Mouse (Mus musculus): ENCODE measurements around the gene Specc1l. TPM values are rescaled to one million over a fixed set of nuclear protein-coding genes. Genes with fewer than 3 reads are reported as not detected.

The Specc1l gene
- polyA plus RNA-seq, 1 experiment from 2014 or later = 6.7 TPM

DNA sequence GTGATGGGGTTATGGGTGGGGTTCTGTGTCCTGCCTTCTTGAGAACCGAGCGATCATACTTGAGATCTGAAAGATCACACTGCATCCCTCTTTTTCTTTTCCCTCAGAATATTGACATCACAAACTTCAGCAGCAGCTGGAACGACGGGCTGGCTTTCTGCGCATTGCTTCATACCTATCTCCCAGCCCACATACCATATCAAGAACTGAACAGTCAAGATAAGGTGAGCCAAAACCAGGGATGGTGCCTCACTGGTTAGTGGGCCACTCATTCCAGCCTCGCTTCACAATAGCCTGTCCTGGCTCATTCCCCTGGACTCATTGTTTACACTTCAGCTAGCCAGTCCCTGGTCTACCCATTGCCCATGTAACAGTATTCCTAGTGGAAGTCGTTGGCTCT, 95.3 kb downstream of the Specc1l start:
- ATAC-seq (ENCODE audit: low read depth) = no peak
- WGBS (ENCODE audit: insufficient replicate concordance) = 31% methylated on average over 7 of the region's 7 CpGs
- Histone ChIP-seq H3K4me2 (ENCODE audit: low read depth, low read length) (no peak overlapping the region), H3K4me1 (ENCODE audit: control insufficient read depth, low read depth, low read length) (peaks cover 8% of the 10 kb centered on the region), H3K27ac (ENCODE audit: low read length) (no peak overlapping the region), H3K9me3 (replicated peaks; ENCODE audit: control insufficient read depth, low read length) (no peaks in the 10 kb centered on the region), H3K27me3 (ENCODE audit: control insufficient read depth, insufficient read depth, low read depth, low read length) (no peaks in the 10 kb centered on the region), H3K4me3 (ENCODE audit: low read depth, low read length) (no peak overlapping the region), H3K9ac (ENCODE audit: low read depth, low read length) (no peak overlapping the region), H3K36me3 (ENCODE audit: control insufficient read depth, insufficient read depth) (peaks cover 11% of the 10 kb centered on the region)

DNA sequence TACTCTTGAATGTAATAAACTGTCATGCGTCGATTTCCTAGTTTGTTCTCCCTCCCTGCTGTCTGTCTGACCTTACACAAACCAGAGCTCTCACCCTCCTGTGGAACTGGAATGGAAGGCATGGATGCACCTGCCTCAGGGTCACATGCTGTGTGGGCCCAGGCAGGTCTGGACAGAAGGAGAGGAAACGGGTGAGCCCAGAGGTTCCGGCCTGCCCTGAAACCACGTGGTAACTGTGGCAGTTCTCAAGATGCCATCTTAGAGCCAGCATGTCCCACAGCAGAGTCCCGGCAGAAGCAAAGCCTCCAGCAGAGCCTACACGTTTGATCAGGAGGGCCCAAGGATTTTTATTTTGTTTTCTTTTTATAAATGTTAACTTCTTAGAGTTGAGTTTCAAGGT, 100.5 kb downstream of the Specc1l start:
- no peak for ATAC-seq (ENCODE audit: low read depth)
- H3K27me3 ChIP-seq (ENCODE audit: control insufficient read depth, insufficient read depth, low read depth, low read length) = peaks cover 12% of the 10 kb centered on the region
- H3K4me2 ChIP-seq (ENCODE audit: low read depth, low read length) = no peak overlapping the region
- WGBS (ENCODE audit: insufficient replicate concordance) = 41% methylated on average over 7 of the region's 7 CpGs
- H3K9me3 ChIP-seq (replicated peaks; ENCODE audit: control insufficient read depth, low read length) = no peaks in the 10 kb centered on the region
- no peak overlapping the region for H3K4me3 ChIP-seq (ENCODE audit: low read depth, low read length)
- peaks cover 7% of the 10 kb centered on the region for H3K4me1 ChIP-seq (ENCODE audit: control insufficient read depth, low read depth, low read length)
- no peak overlapping the region for H3K27ac ChIP-seq (ENCODE audit: low read length)
- H3K36me3 ChIP-seq (ENCODE audit: control insufficient read depth, insufficient read depth) = peaks cover 9% of the 10 kb centered on the region
- no peak overlapping the region for H3K9ac ChIP-seq (ENCODE audit: low read depth, low read length)

DNA sequence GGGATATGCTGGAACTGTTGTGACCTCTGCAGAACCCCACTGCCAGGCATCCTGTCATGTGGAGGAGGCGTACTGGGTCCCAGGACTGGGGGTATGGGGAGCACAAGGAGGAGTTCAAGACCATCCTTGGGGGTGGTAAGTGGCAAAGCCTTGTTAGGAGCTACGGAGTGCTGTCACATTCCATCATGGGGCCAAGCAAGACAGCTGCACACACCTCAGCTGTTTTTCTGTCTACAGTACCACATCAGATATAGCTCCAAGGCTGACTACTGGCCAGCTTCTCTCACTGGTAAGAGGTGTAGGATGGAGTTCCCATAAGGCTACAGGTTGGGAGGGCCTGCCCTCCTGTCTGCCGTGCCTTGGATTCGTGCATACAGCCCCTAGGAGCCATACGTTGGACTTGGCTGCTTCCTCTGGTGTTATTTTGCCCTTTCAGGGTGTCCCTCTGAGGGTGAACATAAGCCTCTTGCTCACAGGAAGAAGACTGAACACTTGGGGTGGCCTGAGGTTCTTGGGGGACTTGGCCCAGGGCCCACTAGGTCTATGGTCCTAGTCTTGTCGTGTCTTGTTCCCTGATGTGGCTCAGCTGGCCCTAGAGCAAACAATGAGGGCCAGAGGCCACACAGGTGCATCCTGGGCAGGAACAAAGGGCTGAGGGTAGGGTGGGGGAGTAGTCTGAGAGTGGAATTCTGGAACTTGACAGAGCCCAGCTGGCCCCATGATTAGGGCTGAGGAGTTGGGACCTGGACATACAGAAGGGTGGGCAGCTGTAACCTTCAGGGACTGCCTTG, 102.5 kb downstream of the Specc1l start:
- H3K36me3 ChIP-seq (ENCODE audit: control insufficient read depth, insufficient read depth) = no peaks in the 10 kb centered on the region
- H3K4me2 ChIP-seq (ENCODE audit: low read depth, low read length) = no peak overlapping the region
- peaks cover 7% of the 10 kb centered on the region for H3K4me1 ChIP-seq (ENCODE audit: control insufficient read depth, low read depth, low read length)
- peaks cover 26% of the 10 kb centered on the region for H3K27me3 ChIP-seq (ENCODE audit: control insufficient read depth, insufficient read depth, low read depth, low read length)
- no peaks in the 10 kb centered on the region for H3K9me3 ChIP-seq (replicated peaks; ENCODE audit: control insufficient read depth, low read length)
- H3K4me3 ChIP-seq (ENCODE audit: low read depth, low read length) = no peak overlapping the region
- ATAC-seq (ENCODE audit: low read depth) = peak; percentile 25; the same call in 1 of the 2 replicates
- 65% methylated on average over 6 of the region's 6 CpGs for WGBS (ENCODE audit: insufficient replicate concordance)
- no peak overlapping the region for H3K27ac ChIP-seq (ENCODE audit: low read length)
- no peak overlapping the region for H3K9ac ChIP-seq (ENCODE audit: low read depth, low read length)

DNA sequence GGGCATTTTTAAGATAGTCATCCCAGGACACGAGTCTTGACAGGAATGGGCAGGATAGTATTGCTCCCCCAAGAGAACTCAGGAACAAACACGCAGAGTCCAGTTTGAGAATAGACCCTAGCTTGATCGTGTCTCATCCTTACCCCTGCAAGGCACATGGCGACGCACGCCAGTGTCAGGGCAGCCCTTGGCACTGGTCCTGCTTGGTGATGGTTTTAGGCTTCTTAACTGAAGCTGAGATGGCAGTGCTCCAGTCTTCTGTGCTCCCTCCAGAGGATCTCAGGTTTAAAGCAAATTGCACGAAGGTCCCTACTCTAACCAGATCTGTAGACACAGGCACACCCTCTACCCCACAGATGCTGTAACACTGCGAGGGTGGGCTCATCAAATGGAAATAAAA, 103.9 kb downstream of the Specc1l start:
- H3K4me1 ChIP-seq (ENCODE audit: control insufficient read depth, low read depth, low read length) = peaks cover 7% of the 10 kb centered on the region
- H3K4me2 ChIP-seq (ENCODE audit: low read depth, low read length) = no peak overlapping the region
- H3K9ac ChIP-seq (ENCODE audit: low read depth, low read length) = no peak overlapping the region
- peaks cover 26% of the 10 kb centered on the region for H3K27me3 ChIP-seq (ENCODE audit: control insufficient read depth, insufficient read depth, low read depth, low read length)
- no peaks in the 10 kb centered on the region for H3K36me3 ChIP-seq (ENCODE audit: control insufficient read depth, insufficient read depth)
- H3K27ac ChIP-seq (ENCODE audit: low read length) = no peak overlapping the region
- WGBS (ENCODE audit: insufficient replicate concordance) = 71% methylated on average over 8 of the region's 8 CpGs
- no peaks in the 10 kb centered on the region for H3K9me3 ChIP-seq (replicated peaks; ENCODE audit: control insufficient read depth, low read length)
- no peak for ATAC-seq (ENCODE audit: low read depth)
- H3K4me3 ChIP-seq (ENCODE audit: low read depth, low read length) = no peak overlapping the region

DNA sequence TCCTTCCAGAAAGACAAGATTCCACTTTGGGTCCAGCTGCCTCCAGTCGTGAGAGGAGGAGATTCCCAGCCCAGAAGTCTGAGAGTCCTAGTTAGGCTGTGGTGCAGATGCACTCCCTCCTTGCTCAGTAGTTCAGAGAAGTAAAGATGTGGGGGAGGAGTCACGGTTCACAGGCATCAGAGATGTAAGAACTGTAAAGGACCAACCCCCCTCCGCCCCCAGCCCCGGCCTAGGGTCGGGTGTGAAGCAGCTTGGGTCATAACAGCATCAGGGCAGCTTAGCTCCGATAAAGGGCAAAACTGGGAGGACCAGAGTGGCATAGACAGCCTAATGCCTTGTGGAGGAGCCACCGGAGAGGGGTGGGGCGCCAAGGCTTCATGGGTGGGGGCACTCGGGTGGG, 104.6 kb downstream of the Specc1l start:
- Histone ChIP-seq H3K27me3 (ENCODE audit: control insufficient read depth, insufficient read depth, low read depth, low read length) (peaks cover 26% of the 10 kb centered on the region), H3K4me3 (ENCODE audit: low read depth, low read length) (peak overlapping the region; percentile 63), H3K9ac (ENCODE audit: low read depth, low read length) (peak overlapping the region; percentile 61; the same call in 1 of the 2 replicates), H3K9me3 (replicated peaks; ENCODE audit: control insufficient read depth, low read length) (no peaks in the 10 kb centered on the region), H3K36me3 (ENCODE audit: control insufficient read depth, insufficient read depth) (no peaks in the 10 kb centered on the region), H3K4me1 (ENCODE audit: control insufficient read depth, low read depth, low read length) (peaks cover 7% of the 10 kb centered on the region), H3K27ac (ENCODE audit: low read length) (no peak overlapping the region), H3K4me2 (ENCODE audit: low read depth, low read length) (peak overlapping the region; percentile 67)
- WGBS (ENCODE audit: insufficient replicate concordance) = 6% methylated on average over 9 of the region's 9 CpGs
- peak; percentile 10; the same call in 1 of the 2 replicates for ATAC-seq (ENCODE audit: low read depth)

DNA sequence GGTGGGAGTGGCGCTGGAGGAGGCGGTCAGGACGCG, 104.8 kb downstream of the Specc1l start, which contains the start of gene Adora2a:
Gene Adora2a, plus strand, starts transcription at position 6 of the 36 bp plus-strand sequence.
- H3K9me3 ChIP-seq (replicated peaks; ENCODE audit: control insufficient read depth, low read length) = no peaks in the 10 kb centered on the region
- H3K36me3 ChIP-seq (ENCODE audit: control insufficient read depth, insufficient read depth) = no peaks in the 10 kb centered on the region
- H3K4me2 ChIP-seq (ENCODE audit: low read depth, low read length) = peak within 1 kb of the TSS; percentile 67
- 0% methylated on average over 4 of the region's 4 CpGs for WGBS (ENCODE audit: insufficient replicate concordance)
- no peak for ATAC-seq (ENCODE audit: low read depth)
- H3K9ac ChIP-seq (ENCODE audit: low read depth, low read length) = peak within 1 kb of the TSS; percentile 61
- H3K27me3 ChIP-seq (ENCODE audit: control insufficient read depth, insufficient read depth, low read depth, low read length) = peaks cover 26% of the 10 kb centered on the region
- H3K27ac ChIP-seq (ENCODE audit: low read length) = no peak within 1 kb of the TSS
- H3K4me3 ChIP-seq (ENCODE audit: low read depth, low read length) = peak within 1 kb of the TSS; percentile 63
- H3K4me1 ChIP-seq (ENCODE audit: control insufficient read depth, low read depth, low read length) = peaks cover 7% of the 10 kb centered on the region

DNA sequence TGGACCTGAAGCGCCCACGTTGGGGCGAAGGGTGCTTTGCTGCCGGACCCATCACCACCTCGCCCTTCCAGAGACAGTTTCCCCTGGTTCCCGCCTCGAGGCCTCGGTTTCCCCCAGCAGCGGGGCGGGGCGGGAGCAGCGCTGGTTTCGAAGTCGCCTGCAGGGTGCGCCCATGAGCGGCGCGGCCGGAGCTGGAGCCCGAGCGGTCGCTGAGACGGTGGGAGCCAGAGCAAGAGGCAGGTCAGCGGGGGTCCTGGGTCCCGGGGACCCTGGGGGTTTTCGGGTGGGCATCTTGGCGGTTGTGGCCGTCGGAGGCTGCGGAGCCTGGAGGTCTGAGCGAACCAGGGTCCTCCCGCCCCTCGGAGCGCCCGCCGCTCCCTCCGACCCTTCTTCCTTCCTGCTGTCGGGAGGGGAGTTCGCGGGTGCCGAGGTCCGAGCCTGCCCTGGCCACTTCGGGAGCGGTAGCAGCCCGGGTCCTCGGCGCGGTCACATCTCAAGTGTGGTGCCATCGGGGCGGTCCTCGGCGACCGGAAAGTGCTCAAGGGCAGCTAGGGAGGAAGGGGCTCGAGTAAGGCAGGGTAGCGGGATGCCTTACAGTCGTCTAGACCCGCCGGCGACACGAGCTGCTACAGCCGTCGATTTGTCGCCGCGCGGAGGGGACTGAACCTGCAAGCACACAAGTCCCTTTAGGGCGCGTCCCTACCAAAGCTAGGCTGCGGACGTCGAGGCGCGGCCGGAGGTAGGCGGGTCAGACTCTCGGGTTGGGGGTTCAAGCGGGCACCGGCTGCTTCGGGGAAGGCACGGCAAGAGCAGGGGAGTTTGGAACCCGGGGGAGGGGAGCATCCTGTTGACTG, 105.3 kb downstream of the Specc1l start:
- ATAC-seq (ENCODE audit: low read depth) = peak; percentile 52
- under 1% methylated on average over 80 of the region's 81 CpGs for WGBS (ENCODE audit: insufficient replicate concordance)
- peaks cover 7% of the 10 kb centered on the region for H3K4me1 ChIP-seq (ENCODE audit: control insufficient read depth, low read depth, low read length)
- H3K27me3 ChIP-seq (ENCODE audit: control insufficient read depth, insufficient read depth, low read depth, low read length) = peaks cover 26% of the 10 kb centered on the region
- peak overlapping the region; percentile 61 for H3K9ac ChIP-seq (ENCODE audit: low read depth, low read length)
- H3K4me2 ChIP-seq (ENCODE audit: low read depth, low read length) = peak overlapping the region; percentile 67
- H3K4me3 ChIP-seq (ENCODE audit: low read depth, low read length) = peak overlapping the region; percentile 63
- no peak overlapping the region for H3K27ac ChIP-seq (ENCODE audit: low read length)
- no peaks in the 10 kb centered on the region for H3K36me3 ChIP-seq (ENCODE audit: control insufficient read depth, insufficient read depth)
- H3K9me3 ChIP-seq (replicated peaks; ENCODE audit: control insufficient read depth, low read length) = no peaks in the 10 kb centered on the region

DNA sequence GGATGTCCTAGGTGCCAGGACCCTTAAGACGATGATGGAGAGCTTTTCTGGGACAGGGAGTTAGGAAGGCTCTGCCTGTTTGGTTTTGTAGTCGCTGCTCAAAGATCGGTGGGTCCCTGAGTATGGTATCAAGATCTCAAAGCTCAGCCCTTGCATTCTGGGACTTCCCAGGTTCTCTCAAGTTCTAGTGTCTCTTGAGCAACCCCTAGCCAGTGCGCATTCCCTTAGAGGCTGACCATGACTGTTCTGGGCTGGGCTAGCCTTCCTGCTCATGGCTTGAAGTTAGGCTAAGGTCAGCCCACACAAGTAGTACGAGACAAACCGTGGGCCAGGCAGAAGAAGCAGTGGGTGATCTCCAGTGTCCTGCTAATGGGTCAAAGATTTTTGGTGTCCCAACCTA, 106.3 kb downstream of the Specc1l start:
- H3K9ac ChIP-seq (ENCODE audit: low read depth, low read length) = no peak overlapping the region
- H3K27ac ChIP-seq (ENCODE audit: low read length) = no peak overlapping the region
- peaks cover 26% of the 10 kb centered on the region for H3K27me3 ChIP-seq (ENCODE audit: control insufficient read depth, insufficient read depth, low read depth, low read length)
- H3K9me3 ChIP-seq (replicated peaks; ENCODE audit: control insufficient read depth, low read length) = no peaks in the 10 kb centered on the region
- WGBS (ENCODE audit: insufficient replicate concordance) = 60% methylated on average over 6 of the region's 6 CpGs
- no peak for ATAC-seq (ENCODE audit: low read depth)
- no peaks in the 10 kb centered on the region for H3K36me3 ChIP-seq (ENCODE audit: control insufficient read depth, insufficient read depth)
- peak overlapping the region; percentile 63; the same call in 1 of the 2 replicates for H3K4me3 ChIP-seq (ENCODE audit: low read depth, low read length)
- H3K4me1 ChIP-seq (ENCODE audit: control insufficient read depth, low read depth, low read length) = peaks cover 3% of the 10 kb centered on the region; the same call in 1 of the 2 replicates
- no peak overlapping the region for H3K4me2 ChIP-seq (ENCODE audit: low read depth, low read length)

DNA sequence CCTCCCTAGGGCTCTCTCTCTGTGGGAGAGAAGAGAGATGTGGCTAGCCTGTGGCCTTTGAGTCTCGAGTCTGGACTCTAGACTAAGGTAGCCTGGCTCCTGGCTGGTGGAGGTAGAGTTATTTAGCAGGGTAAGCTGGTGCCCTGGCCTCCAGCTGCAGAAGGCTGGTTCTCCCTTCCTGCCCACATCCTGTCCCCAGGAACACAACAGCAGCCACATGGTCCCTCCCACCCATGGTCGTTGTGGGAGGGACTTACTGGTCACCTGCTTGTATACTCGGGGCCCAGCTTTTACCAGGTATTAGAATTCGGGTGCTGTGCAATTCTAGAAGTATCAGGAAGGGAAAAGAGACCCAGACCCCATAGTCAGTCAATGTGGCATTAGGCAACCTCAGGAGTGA, 108.4 kb downstream of the Specc1l start:
- Histone ChIP-seq H3K4me3 (ENCODE audit: low read depth, low read length) (no peak overlapping the region), H3K9ac (ENCODE audit: low read depth, low read length) (no peak overlapping the region), H3K9me3 (replicated peaks; ENCODE audit: control insufficient read depth, low read length) (no peaks in the 10 kb centered on the region), H3K27ac (ENCODE audit: low read length) (no peak overlapping the region), H3K27me3 (ENCODE audit: control insufficient read depth, insufficient read depth, low read depth, low read length) (peaks cover 26% of the 10 kb centered on the region), H3K36me3 (ENCODE audit: control insufficient read depth, insufficient read depth) (no peaks in the 10 kb centered on the region), H3K4me2 (ENCODE audit: low read depth, low read length) (no peak overlapping the region), H3K4me1 (ENCODE audit: control insufficient read depth, low read depth, low read length) (peaks cover 3% of the 10 kb centered on the region; the same call in 1 of the 2 replicates)
- WGBS (ENCODE audit: insufficient replicate concordance) = 11% methylated on average over 4 of the region's 4 CpGs
- ATAC-seq (ENCODE audit: low read depth) = no peak

Data from liver, embryonic 16.5 days (tissue).